Mouse (Mus musculus) embryo, embryonic 11 days (tissue): Measurements from ENCODE around the gene Rem2.

ENCODE experiments used
- DNase-seq: peaks from one replicate; pipeline ENCODE4 v3.0.0-alpha.2; 2015

Rem2 gene

DNA sequence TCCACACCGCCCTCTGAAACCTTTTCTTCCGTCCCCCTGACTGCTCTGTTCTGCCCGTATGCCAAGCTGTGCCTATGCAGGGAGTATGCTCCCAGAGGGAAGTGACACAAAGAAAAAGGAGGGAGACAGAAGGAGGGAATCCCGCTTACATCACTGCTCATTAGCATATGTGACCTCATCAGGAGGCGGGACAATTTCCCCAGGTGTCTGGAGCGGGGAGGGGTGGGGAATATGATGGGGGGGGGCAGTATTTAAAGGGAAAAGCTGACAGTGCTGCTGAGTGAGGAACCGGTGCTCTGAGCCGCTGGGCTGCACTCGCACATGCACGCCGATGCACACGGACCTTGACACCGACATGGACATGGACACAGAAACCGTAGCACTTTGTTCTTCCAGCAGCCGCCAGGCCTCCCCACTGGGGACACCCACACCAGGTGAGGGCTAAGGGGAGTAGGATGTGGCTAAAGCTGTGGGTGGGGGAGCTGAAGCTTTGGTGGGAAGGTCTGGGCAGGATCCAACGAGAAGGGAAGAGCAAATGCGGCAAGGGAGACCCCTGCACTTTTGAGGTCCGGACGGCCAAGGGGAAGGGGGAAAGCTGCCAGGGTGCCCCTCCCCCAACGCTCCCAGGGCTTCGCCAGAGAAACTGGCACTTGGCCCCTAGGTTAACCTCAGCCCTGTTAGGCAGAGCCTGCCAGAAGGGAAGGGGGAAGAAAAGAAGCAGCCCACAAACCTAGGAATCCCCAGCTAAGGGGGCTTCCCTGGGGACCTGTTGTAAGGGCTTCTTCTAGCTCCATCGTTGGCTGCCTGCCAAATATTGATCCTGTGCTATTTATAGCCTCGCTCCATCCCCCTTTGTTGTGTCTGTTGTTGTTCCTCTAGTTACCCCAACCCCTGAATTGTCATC, at the start of gene Rem2:
Rem2 (plus strand) TSS at position 160 of the 904 bp plus-strand sequence.
- DNase-seq = peak; percentile 83

GRCm38 (mm10) chr14:54426689-54427398, 49.1 kb upstream of the Rem2 start, which contains the start of gene Mrpl52:
Gene Mrpl52, plus strand, starts transcription at chr14:54426909.
- DNase-seq = peak; percentile 98

GRCm38 (mm10) chr14:54427696-54428095, 48.2 kb upstream of the Rem2 start:
- no peak for DNase-seq

- no peak for DNase-seq
Observed at GRCm38 (mm10) chr14:54428421-54428820, 47.5 kb upstream of the Rem2 start.

DNA sequence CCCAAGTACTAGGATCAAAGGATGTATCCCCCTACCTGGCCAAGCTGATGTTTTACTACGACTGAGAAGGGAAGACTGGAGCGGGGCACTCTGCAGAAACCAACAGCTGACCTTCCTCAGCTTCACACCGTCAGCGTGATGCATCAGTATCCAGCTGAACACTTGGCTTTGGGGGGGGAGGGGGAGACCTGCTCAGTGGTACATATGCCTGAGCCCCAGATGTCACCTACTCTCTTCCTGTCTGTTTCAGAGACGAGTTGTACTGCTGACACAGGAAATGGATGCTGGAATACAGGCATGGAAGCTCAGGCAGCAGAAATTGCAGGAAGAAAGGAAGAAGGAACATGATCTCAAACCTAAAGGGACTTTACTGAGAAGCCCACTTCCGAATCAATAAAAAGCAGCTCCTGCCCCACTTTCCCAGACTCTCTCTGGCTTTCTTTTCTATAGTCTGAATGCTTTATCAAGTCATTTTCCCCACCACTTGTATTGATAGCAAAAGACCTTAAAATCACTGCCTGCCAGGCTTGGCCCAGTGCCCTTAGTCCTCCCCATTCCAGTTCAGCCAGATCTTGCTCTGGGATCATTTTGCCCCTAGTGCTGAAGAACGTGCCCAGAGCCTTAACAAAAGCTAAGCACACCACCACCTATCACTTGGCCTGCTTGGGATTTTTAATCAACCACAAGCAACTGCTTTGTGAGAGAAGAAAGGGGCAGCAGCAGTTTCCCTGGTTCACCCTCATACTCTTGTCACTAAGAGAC, 46.4 kb upstream of the Rem2 start:
- DNase-seq = no peak

DNA sequence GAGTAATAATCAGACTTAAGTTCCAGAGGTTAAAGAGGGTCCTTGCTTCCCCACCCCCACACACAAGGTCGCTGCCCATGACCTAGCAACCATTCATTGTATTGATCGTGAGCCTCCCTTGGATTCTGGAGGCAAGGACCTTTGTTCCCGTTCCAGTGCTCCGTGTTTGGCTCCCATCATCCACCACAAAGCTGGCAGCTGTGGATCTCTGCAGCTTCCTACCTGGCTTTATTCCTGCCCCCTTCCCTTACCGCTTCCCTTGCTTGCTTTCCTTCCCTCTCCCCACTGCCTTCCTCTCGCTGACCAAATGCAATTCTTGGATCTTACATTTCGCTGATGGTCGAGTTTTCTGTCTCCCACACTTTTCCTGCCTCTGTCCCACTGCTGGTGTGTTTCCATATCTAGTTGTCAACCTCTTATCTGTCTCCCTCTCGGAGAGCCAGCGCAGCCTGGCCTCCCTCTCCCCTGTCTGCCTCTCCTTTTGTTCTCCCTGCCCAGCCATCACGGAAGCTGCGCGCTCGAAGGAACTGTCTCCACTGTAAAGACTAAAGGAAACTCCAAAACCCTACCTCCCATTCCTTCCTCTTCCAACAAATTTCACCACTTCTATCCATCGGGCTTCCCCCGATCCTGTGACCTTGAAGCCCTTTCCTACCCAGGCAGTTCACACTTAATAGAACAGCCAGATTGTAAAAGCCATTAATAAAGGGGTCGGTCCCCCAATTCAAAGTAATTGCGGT, 45.3 kb upstream of the Rem2 start:
- DNase-seq = peak; percentile 54

- DNase-seq = peak; percentile 87
Observed at GRCm38 (mm10) chr14:54431334-54432077, 44.4 kb upstream of the Rem2 start, which contains the start of gene Mmp14. Gene Mmp14, plus strand, starts transcription at chr14:54431612.

- peak; percentile 70 for DNase-seq
Observed at GRCm38 (mm10) chr14:54432078-54432836, 43.6 kb upstream of the Rem2 start.

DNA sequence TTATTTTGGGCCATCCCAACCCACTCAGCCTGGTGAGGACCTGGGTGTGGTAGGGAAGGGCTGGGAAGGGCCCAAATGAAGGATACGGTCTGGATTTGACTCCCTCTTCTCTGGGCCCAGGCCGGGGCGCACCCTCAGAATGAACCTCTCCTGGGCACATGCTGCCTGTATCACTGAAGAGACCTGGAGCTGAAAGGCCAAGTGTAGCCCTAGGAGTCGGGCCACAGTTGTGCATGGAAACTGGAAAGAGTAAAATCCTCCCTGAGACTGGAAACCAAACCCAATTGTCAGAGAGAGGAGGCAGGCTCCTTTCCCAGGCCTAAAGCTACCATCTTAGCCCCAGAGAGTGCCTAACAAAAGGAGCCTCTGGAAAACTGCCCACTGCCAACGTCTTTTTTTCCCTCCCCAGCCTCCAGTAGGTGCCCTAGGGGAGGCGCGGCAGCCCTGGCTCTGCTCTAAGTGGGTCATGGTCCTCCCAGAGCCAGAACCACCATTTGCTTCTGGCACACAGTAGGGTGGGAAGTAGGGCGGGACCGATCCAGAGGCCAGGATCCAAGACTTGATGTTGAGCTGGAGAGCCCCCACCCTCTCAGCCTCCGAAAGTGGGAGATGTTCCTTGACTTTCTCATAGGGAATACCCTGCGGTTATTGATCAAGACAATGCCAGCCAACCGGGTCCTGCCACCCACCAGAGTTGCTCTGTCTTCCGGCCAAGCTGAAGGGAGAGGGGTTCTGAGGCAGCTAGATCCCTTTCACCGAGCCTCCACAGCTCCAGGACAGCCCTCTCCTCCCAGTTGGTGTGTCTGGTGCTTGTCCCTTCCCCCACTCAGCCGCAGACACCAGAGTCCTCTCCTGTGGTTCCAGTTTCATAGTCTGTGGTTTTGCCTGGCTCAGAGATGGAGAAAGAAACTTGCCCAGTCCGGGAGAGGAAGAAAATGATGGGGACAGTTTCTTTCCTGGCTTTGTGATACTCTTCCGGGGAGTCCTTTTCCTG, 42.8 kb upstream of the Rem2 start:
- no peak for DNase-seq

DNA sequence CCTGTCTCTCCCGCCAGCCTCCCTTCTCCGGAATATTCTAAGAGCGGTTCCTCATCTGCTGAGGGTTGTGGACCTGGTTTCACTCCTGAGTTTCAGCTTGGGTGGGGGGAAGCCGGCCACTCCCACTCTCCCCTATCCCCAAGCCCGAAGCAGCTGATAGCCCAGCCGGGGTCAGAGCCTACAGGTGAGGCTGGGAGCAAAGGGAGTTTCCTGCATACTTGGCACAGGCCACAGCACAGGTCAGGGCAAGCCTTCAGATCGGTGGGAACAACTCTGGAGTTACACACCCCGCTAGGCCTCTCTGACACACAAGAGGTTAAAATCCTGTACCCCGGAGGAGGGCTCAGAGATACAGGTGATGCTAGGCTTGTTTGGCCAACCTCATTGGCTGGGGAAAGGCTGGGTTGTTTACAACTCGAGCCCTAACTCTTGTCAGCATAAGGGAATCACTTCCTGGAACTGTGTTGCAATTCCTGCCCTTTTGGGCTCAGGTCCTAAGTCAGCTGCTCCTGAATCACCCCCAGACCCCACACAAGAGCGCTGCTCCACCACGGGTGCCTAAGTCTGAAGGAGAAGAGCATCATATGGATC, 41.9 kb upstream of the Rem2 start:
- no peak for DNase-seq

DNA sequence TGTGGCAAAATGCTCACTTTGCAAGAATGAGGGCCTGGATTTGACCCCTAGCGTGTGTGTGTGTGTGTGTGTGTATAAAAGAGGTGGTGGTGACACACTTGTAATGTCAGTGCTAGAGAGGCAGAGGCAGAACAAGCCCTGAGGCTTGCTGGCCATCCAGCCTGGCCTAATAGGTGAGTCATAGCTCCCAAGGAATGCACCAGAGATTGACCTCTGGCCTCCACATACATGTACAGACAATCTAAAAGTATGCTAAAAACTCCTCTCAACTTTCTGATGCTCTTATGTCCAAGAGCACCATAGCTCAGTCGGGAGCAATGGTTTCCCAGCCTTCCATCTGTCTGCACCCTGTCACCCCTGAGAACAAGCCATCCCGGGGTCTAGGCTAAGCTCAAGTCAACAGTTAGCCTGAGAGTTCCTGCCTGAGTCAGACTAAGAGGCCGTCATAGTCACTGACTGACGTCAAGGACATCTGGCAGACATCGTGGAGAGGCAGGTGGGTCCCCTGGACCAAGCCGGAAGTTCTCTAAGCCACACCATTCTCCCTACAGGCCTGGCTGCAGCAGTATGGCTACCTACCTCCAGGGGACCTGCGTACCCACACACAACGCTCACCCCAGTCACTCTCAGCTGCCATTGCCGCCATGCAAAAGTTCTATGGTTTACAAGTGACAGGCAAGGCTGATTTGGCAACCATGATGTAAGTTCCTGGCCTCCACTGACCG, 40.5 kb upstream of the Rem2 start:
- no peak for DNase-seq

GRCm38 (mm10) chr14:54439155-54439554, 36.7 kb upstream of the Rem2 start:
- DNase-seq = no peak

DNA sequence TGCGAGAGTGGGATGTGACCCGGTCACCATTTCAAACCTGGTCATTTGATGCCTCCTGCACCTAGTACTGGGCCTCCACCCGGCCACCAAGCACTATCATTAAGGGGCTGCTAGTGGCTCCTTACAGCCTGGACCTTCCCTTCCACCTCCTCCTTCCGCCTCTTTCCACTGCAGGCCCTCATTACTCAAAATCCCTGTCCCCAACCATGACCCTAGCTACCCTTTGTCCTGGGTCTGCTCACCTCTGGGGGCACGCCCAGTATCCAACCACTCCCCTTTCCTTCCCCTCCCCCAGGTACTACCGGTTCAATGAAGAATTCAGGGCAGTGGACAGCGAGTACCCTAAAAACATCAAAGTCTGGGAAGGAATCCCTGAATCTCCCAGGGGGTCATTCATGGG, 36.3 kb upstream of the Rem2 start:
- no peak for DNase-seq

DNA sequence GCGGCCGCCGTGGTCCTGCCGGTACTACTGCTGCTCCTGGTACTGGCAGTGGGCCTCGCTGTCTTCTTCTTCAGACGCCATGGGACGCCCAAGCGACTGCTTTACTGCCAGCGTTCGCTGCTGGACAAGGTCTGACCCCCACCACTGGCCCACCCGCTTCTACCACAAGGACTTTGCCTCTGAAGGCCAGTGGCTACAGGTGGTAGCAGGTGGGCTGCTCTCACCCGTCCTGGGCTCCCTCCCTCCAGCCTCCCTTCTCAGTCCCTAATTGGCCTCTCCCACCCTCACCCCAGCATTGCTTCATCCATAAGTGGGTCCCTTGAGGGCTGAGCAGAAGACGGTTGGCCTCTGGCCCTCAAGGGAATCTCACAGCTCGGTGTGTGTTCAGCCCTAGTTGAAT, 35.4 kb upstream of the Rem2 start:
- DNase-seq = no peak

GRCm38 (mm10) chr14:54441365-54441764, 34.5 kb upstream of the Rem2 start:
- DNase-seq = no peak

- no peak for DNase-seq
Observed at GRCm38 (mm10) chr14:54442548-54442947, 33.4 kb upstream of the Rem2 start.

DNA sequence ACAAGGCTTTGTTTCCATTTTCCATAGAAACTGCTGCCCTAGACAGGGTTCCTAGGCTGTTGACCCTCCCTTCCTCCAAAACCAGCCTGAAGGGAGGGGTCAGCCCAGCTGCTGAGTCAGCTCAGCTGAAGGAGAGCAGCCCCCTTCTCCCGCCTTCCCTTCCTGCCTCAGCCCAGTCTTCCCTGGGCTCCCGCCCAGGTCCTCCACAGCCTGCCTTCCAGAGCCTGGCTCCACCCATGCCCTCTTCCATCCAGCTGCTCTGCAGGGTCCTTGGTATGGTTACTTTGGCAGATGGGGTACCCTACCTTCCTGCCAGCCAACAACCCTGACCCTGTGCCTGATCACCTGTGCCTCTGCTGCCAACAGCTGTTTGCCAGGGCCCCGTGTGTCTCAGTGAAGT, 32.7 kb upstream of the Rem2 start:
- DNase-seq = peak; percentile 70
